Mouse (Mus musculus) layer of hippocampus, postnatal 10 days (tissue): ENCODE data around the gene Ndufaf4. TPM values are rescaled to one million over a fixed set of nuclear protein-coding genes. Genes with fewer than 3 reads are reported as not detected.

Experiments
- total RNA-seq, 2 experiments: library from RNA; stranded (reverse); gene quantifications; 2 replicates each; pipeline ENCODE4 v1.2.3; 2021

Ndufaf4 gene
- total RNA-seq, 2 experiments from 2014 or later: 39.4 to 39.9 TPM

Other genes with a start within 250 kb of the Ndufaf4 start
- gene Klhl32, start 47.0 kb upstream of the Ndufaf4 start, total RNA-seq: 10 to 100 TPM; 20.3 to 22.4 TPM
- gene Gpr63, start 68.3 kb downstream of the Ndufaf4 start, total RNA-seq: 10 to 100 TPM; 86.1 to 91.9 TPM